Comparison of ENCODE assay signal across 1 mouse cellular context in genomic region chr5:138160842-138161665, GRCm38 (mm10).
A peak's percentile ranks its signal among the peaks of the same experiment; 100 is the strongest.
TF ChIP-seq lines count a peak whose summit lies in the region.

Cops6 (plus strand) TSS chr5:138161071.

TF ChIP-seq in CH12.LX, 34 proteins besides CTCF, POLR2A, EP300 and RAD21 (continued from another document):
- TF ChIP-seq MAFK (IDR thresholded peaks at IDR 0.05; ENCODE audit: insufficient replicate concordance, low read length) (0 out of 2 replicates have a peak, but pooled peaks have one; percentile 25), NRF1 (IDR thresholded peaks at IDR 0.05; ENCODE audit: low read depth, low read length) (peak; percentile 93), E2F4 (IDR thresholded peaks at IDR 0.05; ENCODE audit: insufficient replicate concordance, low read depth, low read length) (peak; percentile 56; the same call in 1 of the 2 replicates), TBP (conservative IDR thresholded peaks at IDR 0.05; ENCODE audit: low read depth, low read length) (0 out of 2 replicates have a peak, but pooled peaks have one; percentile 45), CHD1 (IDR thresholded peaks at IDR 0.05; ENCODE audit: low read depth, low read length) (no peak), MEF2A (IDR thresholded peaks at IDR 0.05; ENCODE audit: borderline replicate concordance, low read depth, low read length) (peak; percentile 78), IRF4 (IDR thresholded peaks at IDR 0.05; ENCODE audit: low read depth, low read length) (peak; percentile 69; the same call in 1 of the 2 replicates), CHD2 (IDR thresholded peaks at IDR 0.05; ENCODE audit: low read length) (peak; percentile 34; the same call in 1 of the 2 replicates), ELF1 (IDR thresholded peaks at IDR 0.05; ENCODE audit: low read depth, low read length) (peak; percentile 73), MXI1 (IDR thresholded peaks at IDR 0.05; ENCODE audit: low read depth, low read length) (peak; percentile 93), SMC3 (IDR thresholded peaks at IDR 0.05; ENCODE audit: low read depth, low read length) (no peak), BHLHE40 (IDR thresholded peaks at IDR 0.05; ENCODE audit: low read depth, low read length) (no peak), ZNF384 (IDR thresholded peaks at IDR 0.05; ENCODE audit: low read depth, low read length) (no peak), MAZ (IDR thresholded peaks at IDR 0.05; ENCODE audit: low read depth, low read length) (peak; percentile 94), ZMIZ1 (IDR thresholded peaks at IDR 0.05; ENCODE audit: low read depth, low read length) (peak; percentile 94), PAX5 (IDR thresholded peaks at IDR 0.05; ENCODE audit: low read length) (no peak), JUND (conservative IDR thresholded peaks at IDR 0.05; ENCODE audit: low read depth, low read length) (no peak), ZKSCAN1 (IDR thresholded peaks at IDR 0.05; ENCODE audit: borderline replicate concordance, low read depth, low read length) (no peak), RCOR1 (conservative IDR thresholded peaks at IDR 0.05; ENCODE audit: low read depth, low read length) (0 out of 2 replicates have a peak, but pooled peaks have one; percentile 79), USF1 (IDR thresholded peaks at IDR 0.05; ENCODE audit: low read depth, low read length) (no peak), JUN (IDR thresholded peaks at IDR 0.05; ENCODE audit: insufficient read depth, low read depth, low read length) (no peak), MAX (IDR thresholded peaks at IDR 0.05; ENCODE audit: low read length) (peak; percentile 74), ZC3H11A (IDR thresholded peaks at IDR 0.05; ENCODE audit: low read depth, low read length) (no peak)
TF ChIP-seq in CH12.LX: peak in this region for 21.
